10 mouse cellular contexts compared by ENCODE assay signal in genomic region chr3:41155132-41155760, GRCm38 (mm10).
DNase-seq lines count a peak whose midpoint lies in the region; ATAC-seq and TF ChIP-seq lines count a peak whose summit lies in the region.
"Had no signal": no experiment of that assay in that cellular context is flagged by ENCODE, and none has a peak within 500 bp of the region (broad histone marks: within the 10 kb centered on the region; RNA-seq: fewer than 3 reads in every experiment).

No protein-coding gene starts in this region.

- no peak overlapping the region for H3K4me3 ChIP-seq in hindbrain, embryonic 13.5 days
- no peak overlapping the region for H3K4me3 ChIP-seq in hindbrain, embryonic 12.5 days
- no peak overlapping the region for H3K4me3 ChIP-seq in midbrain, postnatal 0 days (ENCODE audit: low read depth, low read length)
- H3K4me3 ChIP-seq: hindbrain, embryonic 10.5 days had no signal

- H3K4me1 ChIP-seq in hindbrain, embryonic 13.5 days (replicated peaks) = no peaks in the 10 kb centered on the region
- H3K4me1 ChIP-seq in hindbrain, embryonic 12.5 days = 0 out of 2 replicates have a peak, but pooled peaks cover 2% of the 10 kb centered on the region
- no peaks in the 10 kb centered on the region for H3K4me1 ChIP-seq in midbrain, postnatal 0 days (ENCODE audit: insufficient read depth, low read length)

- no peak for ATAC-seq in hindbrain, embryonic 13.5 days (ENCODE audit: low FRiP score)
- ATAC-seq in hindbrain, embryonic 12.5 days (ENCODE audit: low FRiP score) = no peak
- peak; percentile 53; the same call in 1 of the 2 replicates for ATAC-seq in midbrain, postnatal 0 days (ENCODE audit: low FRiP score)

- TF ChIP-seq POLR2A in brain, embryonic 14.5 days (IDR thresholded peaks at IDR 0.05; ENCODE audit: borderline replicate concordance, extremely low read depth, insufficient read depth, insufficient read length, poor library complexity, severe bottlenecking) = no peak

- H3K27me3 ChIP-seq in hindbrain, embryonic 13.5 days = no peaks in the 10 kb centered on the region
- no peaks in the 10 kb centered on the region for H3K27me3 ChIP-seq in hindbrain, embryonic 12.5 days
- H3K27me3 ChIP-seq in midbrain, postnatal 0 days (ENCODE audit: insufficient read depth, low read length) = no peaks in the 10 kb centered on the region

- DNase-seq in brain, embryonic 14.5 days (ENCODE audit: low read depth) = peak; percentile 37
- peak; percentile 4 to 17 for DNase-seq in left cerebral cortex, adult 8-10 months (ENCODE audit: low spot score in 2 of 2)
- DNase-seq in midbrain, postnatal 0 days (ENCODE audit: low spot score) = peak; percentile 6
- DNase-seq in kidney, adult 9 months = no peak
- DNase-seq in kidney, postnatal 10 days = no peak
- DNase-seq: adrenal gland, postnatal 10 days had no signal

- H3K27ac ChIP-seq in hindbrain, embryonic 13.5 days = no peak overlapping the region
- H3K27ac ChIP-seq in hindbrain, embryonic 12.5 days = no peak overlapping the region
- peak overlapping the region; percentile 26; the same call in 1 of the 2 replicates for H3K27ac ChIP-seq in midbrain, postnatal 0 days (ENCODE audit: low read depth, low read length)
- H3K27ac ChIP-seq: hindbrain, embryonic 10.5 days; macrophage had no signal

- H3K36me3 ChIP-seq in hindbrain, embryonic 13.5 days = no peaks in the 10 kb centered on the region
- H3K36me3 ChIP-seq in hindbrain, embryonic 12.5 days = no peaks in the 10 kb centered on the region
- H3K36me3 ChIP-seq in midbrain, postnatal 0 days (ENCODE audit: insufficient read depth, low read length) = no peaks in the 10 kb centered on the region
- H3K36me3 ChIP-seq: hindbrain, embryonic 10.5 days had no signal

- H3K9me3 ChIP-seq in hindbrain, embryonic 13.5 days = no peaks in the 10 kb centered on the region
- no peaks in the 10 kb centered on the region for H3K9me3 ChIP-seq in hindbrain, embryonic 12.5 days (replicated peaks)
- H3K9me3 ChIP-seq in midbrain, postnatal 0 days (ENCODE audit: low read length) = no peaks in the 10 kb centered on the region
- H3K9me3 ChIP-seq: hindbrain, embryonic 10.5 days had no signal

- H3K9ac ChIP-seq in hindbrain, embryonic 13.5 days = 0 out of 2 replicates have a peak overlapping the region, but pooled peaks have one; percentile 39
- no peak overlapping the region for H3K9ac ChIP-seq in hindbrain, embryonic 12.5 days
- 0 out of 2 replicates have a peak overlapping the region, but pooled peaks have one; percentile 14 for H3K9ac ChIP-seq in midbrain, postnatal 0 days (replicated peaks; ENCODE audit: low read length, poor library complexity, severe bottlenecking)

- 69% methylated on average over 9 of the region's 9 CpGs for WGBS in hindbrain, embryonic 13.5 days
- 72% methylated on average over 9 of the region's 9 CpGs for WGBS in hindbrain, embryonic 12.5 days
- 56% methylated on average over 9 of the region's 9 CpGs for WGBS in midbrain, postnatal 0 days

- TF ChIP-seq CTCF in brain, embryonic 14.5 days (IDR thresholded peaks at IDR 0.05; ENCODE audit: borderline replicate concordance, extremely low read depth, insufficient read depth, insufficient read length) = no peak
- no peak for TF ChIP-seq CTCF in midbrain, postnatal 0 days (IDR thresholded peaks at IDR 0.05)

- H3K4me2 ChIP-seq in hindbrain, embryonic 13.5 days = no peak overlapping the region
- H3K4me2 ChIP-seq in hindbrain, embryonic 12.5 days (replicated peaks) = no peak overlapping the region
- H3K4me2 ChIP-seq in midbrain, postnatal 0 days (ENCODE audit: low read depth, low read length, poor library complexity, severe bottlenecking) = no peak overlapping the region

Comparison
In these comparisons a context has a peak if more than half of its experiments do, and no peak if none do; other contexts are left out.
1. DNase-seq: peak in brain, embryonic 14.5 days (single experiment), left cerebral cortex, adult 8-10 months (2 of 2) and midbrain, postnatal 0 days (single experiment); none in kidney, adult 9 months (single experiment) and kidney, postnatal 10 days (single experiment).